Mouse (Mus musculus) layer of hippocampus, adult 18-20 months (tissue): Measurements from ENCODE around the gene Il2rg. TPM values are rescaled to one million over a fixed set of nuclear protein-coding genes. Genes with fewer than 3 reads are reported as not detected.

ENCODE experiments used
- DNase-seq, 2 experiments: peaks; one replicate each; pipeline ENCODE4 v3.0.0; 2022; ENCODE audit warnings: low spot score in 2 of 2
- total RNA-seq, 2 experiments: library from RNA; stranded (reverse); gene quantifications; 2 replicates each; pipeline ENCODE4 v1.2.3; 2021

Gene Il2rg
- total RNA-seq, 2 experiments from 2014 or later = 0.74 to 0.79 TPM

GRCm38 (mm10) chrX:101263892-101264291, 4.2 kb downstream of the Il2rg start, which contains the start of gene Gm614:
Gene Gm614 (minus strand): TSS chrX:101263992.
- no peak for DNase-seq

GRCm38 (mm10) chrX:101260441-101261325, 7.4 kb downstream of the Il2rg start:
- DNase-seq = no peak

GRCm38 (mm10) chrX:101256603-101257002, 11.5 kb downstream of the Il2rg start:
- no peak for DNase-seq

GRCm38 (mm10) chrX:101254740-101255139, 13.3 kb downstream of the Il2rg start:
- DNase-seq = no peak

- DNase-seq = peak; percentile 78 to 90
These were observed 13.9 kb downstream of the Il2rg start, which contains the start of gene Foxo4 for GRCm38 (mm10) chrX:101253952-101254729. Gene Foxo4 (plus strand): TSS chrX:101254528.

- DNase-seq = no peak
These were observed 23.0 kb downstream of the Il2rg start for GRCm38 (mm10) chrX:101245011-101245410.

GRCm38 (mm10) chrX:101222796-101223162, 45.3 kb downstream of the Il2rg start:
- no peak for DNase-seq

GRCm38 (mm10) chrX:101221834-101222795, 45.9 kb downstream of the Il2rg start, which contains the start of gene Snx12:
Gene Snx12 (minus strand): TSS chrX:101222563.
- DNase-seq = peak; percentile 87 to 95

Other genes starting within 250 kb of the Il2rg start
- gene Tex11, start 208.6 kb downstream of the Il2rg start, total RNA-seq = under 1 TPM; 0.13 to 0.17 TPM
- gene Slc7a3, start 182.2 kb downstream of the Il2rg start, total RNA-seq = 1 to 10 TPM; 5.6 to 6.9 TPM
- gene Snx12, start 45.7 kb downstream of the Il2rg start, total RNA-seq = 10 to 100 TPM; 91.6 to 93.0 TPM
- 10 to 100 TPM; 23.3 to 25.3 TPM for gene Foxo4, start 13.7 kb downstream of the Il2rg start, total RNA-seq
- gene Gm614, start 4.3 kb downstream of the Il2rg start, total RNA-seq = not detected
- not detected for gene Gm20489, start 768 bp upstream of the Il2rg start, total RNA-seq
- 10 to 100 TPM; 21.6 to 27.6 TPM for gene Med12, start 5.8 kb upstream of the Il2rg start, total RNA-seq
- 100 to 1,000 TPM; 168 to 183 TPM for gene Nlgn3, start 30.9 kb upstream of the Il2rg start, total RNA-seq
- gene Gjb1, start 108.1 kb upstream of the Il2rg start, total RNA-seq = 10 to 100 TPM; 13.9 to 14.4 TPM
- 100 to 1,000 TPM; 159 to 174 TPM for gene Zmym3, start 152.6 kb upstream of the Il2rg start, total RNA-seq
- 100 to 1,000 TPM; 124 to 147 TPM for gene Nono, start 161.1 kb upstream of the Il2rg start, total RNA-seq
- 1 to 10 TPM in 1 of 2 experiments, not detected in 1; 1.1 TPM for gene Itgb1bp2, start 180.8 kb upstream of the Il2rg start, total RNA-seq